Mouse (Mus musculus) mouse embryonic stem cell (cell line): ENCODE measurements around the gene Klra5.
"Not testable (repeated sequence)": the region's sequence is repeated elsewhere in the genome, so short reads cannot be mapped to it uniquely, and the experiment has no call there.

Source experiments
- in situ Hi-C, 2 experiments: fragments of 300-500 bp; cut with MboI; formaldehyde crosslinking; loops; 1 replicate in 1 of 2; 3 replicates in 1 of 2; pipeline ENCODE4 v1.14.3; 2019 to 2020; ENCODE audit warnings: low sequenced_read_pairs in 2 of 2, low pct_unique_long_range_greater_than_20kb in 1 of 2, mixed read lengths in 1 of 2; ENCODE audit not compliant: unreplicated experiment in 1 of 2

Gene Klra5

DNA sequence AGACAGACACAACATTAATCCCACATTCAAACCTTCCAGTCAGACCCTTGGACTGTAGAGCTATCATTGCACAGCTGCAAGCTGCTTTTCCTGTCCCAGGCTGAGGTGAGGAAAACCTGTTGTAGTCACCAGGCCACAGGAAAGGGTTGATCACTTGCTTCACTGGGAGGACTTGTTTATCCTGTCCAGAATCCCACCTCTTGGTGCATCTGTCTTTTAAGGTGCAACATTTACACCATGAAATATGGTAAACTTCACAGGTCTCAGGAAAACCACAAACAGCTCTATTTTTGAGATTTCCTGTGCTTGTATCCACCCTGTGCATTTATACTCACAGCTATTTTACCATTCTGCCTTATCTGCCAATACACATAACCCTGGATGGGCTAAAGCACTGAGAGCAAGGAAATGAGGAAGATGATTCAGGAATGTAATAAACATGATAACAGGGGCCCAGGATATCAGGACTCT lies at the start of gene Klra5:
Gene Klra5 (minus strand): TSS at position 175 of the 471 bp plus-strand sequence.
- in situ Hi-C loops = not testable (repeated sequence)

- in situ Hi-C loops = no loop called here
These were observed 454 bp downstream of the Klra5 start for GRCm38 (mm10) chr6:129916996-129917395.

- in situ Hi-C loops = no loop called here
These were observed 34.9 kb downstream of the Klra5 start for GRCm38 (mm10) chr6:129882525-129882924.

GRCm38 (mm10) chr6:129876549-129876948 lies 40.9 kb downstream of the Klra5 start, which contains the start of gene Klra17:
Gene Klra17, minus strand, starts transcription at chr6:129876672.
- in situ Hi-C loops = no loop called here

GRCm38 (mm10) chr6:129862349-129862748 lies 55.1 kb downstream of the Klra5 start, which contains the start of gene Gm17631:
Gene Gm17631, plus strand, starts transcription at chr6:129862649.
- in situ Hi-C loops = not testable (repeated sequence)
